Mouse (Mus musculus) spleen, adult 2 months (tissue): ENCODE measurements at regions not wholly inside any gene's neighbourhood (a gene's known extent, or its start where the extent isn't known, plus 50 kb on each side); places are given as distances from the start of the nearest gene placed in this dataset.

Source experiments
- DNase-seq, 2 experiments: peaks; one replicate each; pipeline versions ENCODE4 v3.0.0 to v3.0.0-alpha.2; 2012 to 2021; ENCODE audit warnings: low spot score in 2 of 2, low read depth in 1 of 2
- H3K27ac ChIP-seq: fragments of 200-500 bp; 2 replicates; pipeline ENCODE4 v1.5.1; 2012; ENCODE audit warnings: low read length, inconsistent platforms; ENCODE audit not compliant: insufficient read depth
- H3K27me3 ChIP-seq: fragments of 200-500 bp; 2 replicates; pipeline ENCODE4 v1.6.1; 2012; ENCODE audit warnings: mild to moderate bottlenecking, moderate library complexity, low read length, inconsistent platforms; ENCODE audit not compliant: control insufficient read depth, insufficient read depth
- H3K36me3 ChIP-seq: fragments of 200-500 bp; 2 replicates; pipeline ENCODE4 v1.6.1; 2012; ENCODE audit warnings: mild to moderate bottlenecking, low read length, inconsistent platforms; ENCODE audit not compliant: control insufficient read depth, insufficient read depth
- H3K4me1 ChIP-seq: fragments of 200-500 bp; 2 replicates; pipeline ENCODE4 v1.6.1; 2011; ENCODE audit warnings: inconsistent platforms; ENCODE audit not compliant: control insufficient read depth, insufficient read depth, insufficient read length
- H3K4me3 ChIP-seq: fragments of 200-500 bp; 2 replicates; pipeline ENCODE4 v1.5.1; 2011; ENCODE audit warnings: mild to moderate bottlenecking, inconsistent platforms; ENCODE audit not compliant: insufficient read depth, insufficient read length; ENCODE audit errors: extremely low read depth
- CTCF ChIP-seq: fragments of 200-500 bp; IDR thresholded peaks from 2 replicates; pipeline ENCODE4 v1.5.1; 2011; ENCODE audit warnings: mild to moderate bottlenecking, inconsistent platforms; ENCODE audit not compliant: insufficient read depth, insufficient read length, insufficient replicate concordance; ENCODE audit errors: extremely low read depth
- POLR2A ChIP-seq: fragments of 200-500 bp; IDR thresholded peaks from 2 replicates; pipeline ENCODE4 v1.6.1; 2011; ENCODE audit warnings: low read depth, low read length, inconsistent platforms
- WGBS: fragments of 180-500 bp; shearing (Covaris S2); methylation state at CpG from one replicate; pipeline ENCODE4 v1.1.7; 2018; 5-methylcytosine and 5-hydroxymethylcytosine counted together

DNA sequence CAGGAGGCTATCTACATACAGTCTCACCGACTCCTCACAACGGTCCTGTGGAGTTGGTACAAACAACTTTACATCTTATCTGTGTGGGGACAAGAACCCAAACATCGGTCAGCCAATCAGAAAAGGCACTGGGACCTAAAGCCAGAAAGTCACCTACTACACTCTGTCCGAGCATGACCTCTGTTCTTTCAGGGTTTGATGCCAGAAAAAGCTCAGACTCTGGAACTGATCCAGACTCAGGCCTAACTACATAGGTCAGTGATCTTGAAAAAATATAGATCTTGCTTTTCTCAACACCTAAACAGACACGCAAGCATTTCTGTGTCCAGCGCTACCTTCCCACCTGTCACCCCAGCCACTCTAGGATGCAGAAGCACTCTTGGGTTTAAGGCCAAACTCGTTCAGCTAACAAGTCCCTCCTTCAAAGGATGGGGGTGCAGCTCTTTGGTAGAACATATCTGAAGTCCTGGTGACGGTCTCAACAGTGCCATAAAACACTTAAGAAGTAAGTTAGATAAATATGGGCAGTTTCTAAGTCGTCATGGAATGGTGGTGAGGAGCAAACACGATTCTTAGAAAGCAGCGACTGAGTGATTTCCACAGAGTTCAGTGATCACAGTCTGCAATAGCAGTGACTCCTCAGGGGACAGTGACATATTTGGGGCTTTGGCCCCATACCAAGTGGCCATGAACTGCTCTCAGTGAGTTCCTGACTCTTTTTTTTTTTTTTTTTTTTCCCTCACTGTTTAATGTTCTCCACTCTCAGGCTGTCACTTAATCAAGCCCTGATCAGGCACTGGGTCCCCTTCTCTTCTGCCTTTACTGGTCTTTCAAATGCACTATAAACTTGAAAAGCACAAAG, 181.2 kb upstream of the Smim15 start:
- 83% methylated on average over 11 of the region's 11 CpGs for WGBS
- no peak overlapping the region for H3K4me3 ChIP-seq
- TF ChIP-seq POLR2A (no peak), CTCF (no peak)
- no peak for DNase-seq
- H3K4me1 ChIP-seq = peaks cover 7% of the 10 kb centered on the region; the same call in 1 of the 2 replicates
- H3K36me3 ChIP-seq = no peaks in the 10 kb centered on the region
- no peaks in the 10 kb centered on the region for H3K27me3 ChIP-seq
- H3K27ac ChIP-seq = no peak overlapping the region

GRCm38 (mm10) chr13:107861384-107862134, 182.7 kb upstream of the Smim15 start:
- Histone ChIP-seq H3K4me1 (peaks cover 6% of the 10 kb centered on the region; the same call in 1 of the 2 replicates), H3K27ac (no peak overlapping the region), H3K4me3 (no peak overlapping the region), H3K27me3 (no peaks in the 10 kb centered on the region), H3K36me3 (no peaks in the 10 kb centered on the region)
- no peak for DNase-seq
- 94% methylated on average over 17 of the region's 17 CpGs for WGBS
- no peak for TF ChIP-seq POLR2A

GRCm38 (mm10) chr13:107857043-107857755, 187.0 kb upstream of the Smim15 start:
- H3K27me3 ChIP-seq = no peaks in the 10 kb centered on the region
- no peaks in the 10 kb centered on the region for H3K36me3 ChIP-seq
- peak in 1 of 2 experiments; percentile 29 for DNase-seq
- peaks cover 14% of the 10 kb centered on the region; the same call in 1 of the 2 replicates for H3K4me1 ChIP-seq
- H3K4me3 ChIP-seq = no peak overlapping the region
- no peak for TF ChIP-seq CTCF
- TF ChIP-seq POLR2A = no peak
- 62% methylated on average over 13 of the region's 13 CpGs for WGBS
- H3K27ac ChIP-seq = no peak overlapping the region

- Histone ChIP-seq H3K27ac (no peak overlapping the region), H3K27me3 (no peaks in the 10 kb centered on the region), H3K4me3 (no peak overlapping the region), H3K4me1 (peaks cover 12% of the 10 kb centered on the region; the same call in 1 of the 2 replicates), H3K36me3 (no peaks in the 10 kb centered on the region)
- no peak for DNase-seq
- WGBS = 83% methylated on average over 8 of the region's 8 CpGs
- no peak for TF ChIP-seq CTCF
- no peak for TF ChIP-seq POLR2A
Observed at GRCm38 (mm10) chr13:107850907-107851560, 193.2 kb upstream of the Smim15 start.

GRCm38 (mm10) chr13:107848871-107849270, 195.4 kb upstream of the Smim15 start:
- H3K27me3 ChIP-seq = no peaks in the 10 kb centered on the region
- no peak for TF ChIP-seq POLR2A
- TF ChIP-seq CTCF = no peak
- H3K4me1 ChIP-seq = peaks cover 6% of the 10 kb centered on the region; the same call in 1 of the 2 replicates
- no peak for DNase-seq
- no peaks in the 10 kb centered on the region for H3K36me3 ChIP-seq
- no peak overlapping the region for H3K27ac ChIP-seq
- H3K4me3 ChIP-seq = no peak overlapping the region
- WGBS = 86% methylated on average over 7 of the region's 7 CpGs

DNA sequence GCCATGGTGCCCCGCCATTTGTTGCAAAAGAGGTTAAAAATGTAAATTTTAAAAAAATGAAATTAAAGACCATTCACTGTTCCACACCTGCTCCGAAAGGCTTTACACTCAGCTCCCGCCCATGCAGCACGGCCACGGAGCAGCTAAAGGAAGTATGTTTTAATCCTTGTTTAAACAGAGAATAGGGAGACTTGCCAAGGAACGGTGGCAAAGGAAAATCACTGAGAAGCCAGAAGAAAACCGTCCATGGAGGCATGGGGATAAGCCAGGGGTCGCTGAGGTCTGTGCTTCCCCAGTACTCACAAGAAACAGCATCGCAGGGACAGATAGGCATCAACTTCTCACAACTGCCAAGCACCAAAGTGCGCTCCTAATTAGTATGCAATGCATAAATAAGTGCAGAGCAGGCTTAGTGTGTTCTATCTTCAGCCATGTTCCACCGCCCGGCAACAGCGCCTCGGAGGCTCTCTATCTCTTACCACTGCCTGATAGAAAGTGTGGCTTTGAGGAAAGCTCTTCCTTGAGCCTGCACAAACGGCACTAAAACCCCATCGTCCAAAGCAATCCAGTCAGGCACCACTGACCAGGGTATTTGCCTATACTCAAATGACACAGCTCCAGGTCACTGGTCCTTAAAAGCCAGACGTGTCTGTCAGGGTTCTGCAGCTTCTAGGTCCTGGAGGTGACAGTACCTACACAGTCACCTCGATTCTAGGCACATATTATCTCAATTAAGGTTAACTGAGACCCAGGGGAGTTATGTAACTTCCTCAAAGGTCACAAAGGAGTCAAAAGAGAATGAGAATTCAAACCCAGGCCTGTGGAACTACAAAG, 196.8 kb upstream of the Smim15 start:
- TF ChIP-seq CTCF (no peak), POLR2A (no peak)
- Histone ChIP-seq H3K27ac (no peak overlapping the region), H3K4me1 (peaks cover 6% of the 10 kb centered on the region; the same call in 1 of the 2 replicates), H3K36me3 (no peaks in the 10 kb centered on the region), H3K4me3 (no peak overlapping the region), H3K27me3 (no peaks in the 10 kb centered on the region)
- WGBS = 70% methylated on average over 18 of the region's 18 CpGs
- DNase-seq = no peak
